Mouse (Mus musculus): Measurements from ENCODE around the gene Bex6.

Bex6 gene

DNA sequence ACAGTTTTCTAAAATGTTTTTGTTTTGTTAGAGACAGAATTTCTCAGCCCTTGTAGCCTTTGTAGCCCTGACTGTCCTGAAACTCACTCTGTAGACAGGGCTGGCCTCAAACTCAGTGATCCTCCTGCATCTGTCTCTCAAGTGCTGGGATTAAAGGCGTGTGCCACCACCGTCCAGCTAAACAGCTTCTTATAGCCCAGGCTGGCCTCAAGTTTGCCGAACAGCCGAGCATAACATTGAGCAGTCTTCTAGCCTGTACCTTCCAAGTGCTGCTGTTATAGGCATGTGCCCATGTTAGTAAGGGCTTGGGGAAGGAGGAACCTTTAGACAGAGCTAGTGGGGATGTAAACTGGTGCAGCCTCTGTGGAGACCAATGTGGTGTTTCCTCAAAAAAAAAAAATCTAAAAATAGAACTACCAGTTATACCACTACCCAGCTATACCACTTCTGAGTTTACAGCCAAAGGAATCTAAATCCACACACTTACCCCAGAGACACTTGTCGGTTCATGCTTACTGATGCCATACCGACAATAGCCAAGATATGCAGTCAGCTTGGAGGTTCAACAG is at the start of gene Bex6:
Bex6 (plus strand) TSS at position 491 of the 569 bp plus-strand sequence.
- no peak for DNase-seq

DNA sequence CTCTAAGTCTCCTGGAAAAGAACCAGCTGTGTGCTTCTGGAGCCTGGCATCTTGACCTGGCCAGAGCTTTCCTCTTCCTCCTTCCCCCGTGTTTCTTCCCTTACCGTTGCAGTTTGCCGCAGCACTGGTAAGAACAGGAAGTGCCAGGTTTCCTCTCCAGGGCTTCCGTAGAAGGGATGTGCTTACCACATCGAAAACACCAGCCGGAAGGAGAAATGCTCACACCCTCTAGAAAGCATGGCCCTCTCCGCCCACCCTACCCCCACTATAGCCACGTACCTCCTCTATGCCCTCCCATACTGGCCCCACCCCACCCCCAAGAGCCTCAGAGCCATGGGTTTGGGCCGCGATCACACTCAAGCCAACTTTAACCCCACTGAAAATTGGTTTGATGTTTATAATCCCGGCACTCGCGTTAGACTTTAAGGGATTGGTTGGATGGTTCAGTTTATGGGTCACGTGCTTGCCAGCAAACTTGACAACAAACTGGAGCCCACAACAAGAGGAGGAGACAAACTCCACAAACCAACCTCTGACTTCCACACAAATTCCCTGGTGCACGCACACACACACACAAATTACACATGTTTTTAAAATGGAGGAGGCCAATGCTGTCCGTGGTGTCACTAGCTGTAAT is 49.3 kb upstream of the Bex6 start:
- no peak for DNase-seq

- no peak for DNase-seq
Measured at GRCm38 (mm10) chr16:32133148-32133547, 46.5 kb upstream of the Bex6 start.

- no peak for DNase-seq
Measured at GRCm38 (mm10) chr16:32135842-32136357, 43.7 kb upstream of the Bex6 start.

DNA sequence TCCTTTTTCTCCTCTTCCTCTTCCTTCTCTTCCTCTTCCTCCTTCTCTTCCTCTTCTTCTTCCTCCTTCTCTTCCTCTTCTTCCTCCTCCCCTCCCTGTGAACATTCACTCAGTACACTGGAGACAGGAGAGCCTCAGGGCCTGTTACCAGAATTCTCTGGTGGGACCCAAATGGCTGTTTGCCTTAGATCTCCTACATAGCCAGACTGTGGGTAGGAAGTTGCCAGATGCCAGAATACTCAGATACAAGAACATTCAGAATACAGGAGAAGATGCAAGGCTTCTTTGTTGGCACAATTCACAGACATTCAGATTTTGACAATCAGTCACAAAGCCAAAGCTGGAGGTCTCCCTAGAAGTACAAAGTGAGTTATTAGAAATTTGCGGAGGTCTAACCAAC is 40.7 kb upstream of the Bex6 start:
- peak; percentile 33 for DNase-seq

DNA sequence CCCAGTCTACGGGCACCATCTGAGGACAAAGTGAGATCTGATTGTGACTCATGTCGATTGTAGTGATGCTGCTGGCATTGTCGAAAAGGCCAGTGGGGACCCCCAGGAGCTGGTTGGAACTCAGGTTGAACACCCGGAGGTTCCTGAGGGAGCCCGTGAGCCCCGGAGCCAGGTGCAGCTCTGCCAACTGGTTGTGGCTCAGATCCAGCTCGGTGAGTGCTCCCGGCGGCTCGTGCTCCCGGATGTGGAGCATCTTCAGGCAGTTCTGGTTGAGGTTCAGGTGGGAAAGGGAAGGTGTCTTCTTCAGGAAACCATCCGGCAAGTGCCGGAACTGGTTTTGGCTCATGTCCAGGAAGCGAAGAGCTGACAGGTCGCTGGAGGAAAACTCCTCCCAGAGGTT is 35.9 kb upstream of the Bex6 start:
- DNase-seq = no peak

GRCm38 (mm10) chr16:32144592-32144991 is 35.0 kb upstream of the Bex6 start:
- no peak for DNase-seq

DNA sequence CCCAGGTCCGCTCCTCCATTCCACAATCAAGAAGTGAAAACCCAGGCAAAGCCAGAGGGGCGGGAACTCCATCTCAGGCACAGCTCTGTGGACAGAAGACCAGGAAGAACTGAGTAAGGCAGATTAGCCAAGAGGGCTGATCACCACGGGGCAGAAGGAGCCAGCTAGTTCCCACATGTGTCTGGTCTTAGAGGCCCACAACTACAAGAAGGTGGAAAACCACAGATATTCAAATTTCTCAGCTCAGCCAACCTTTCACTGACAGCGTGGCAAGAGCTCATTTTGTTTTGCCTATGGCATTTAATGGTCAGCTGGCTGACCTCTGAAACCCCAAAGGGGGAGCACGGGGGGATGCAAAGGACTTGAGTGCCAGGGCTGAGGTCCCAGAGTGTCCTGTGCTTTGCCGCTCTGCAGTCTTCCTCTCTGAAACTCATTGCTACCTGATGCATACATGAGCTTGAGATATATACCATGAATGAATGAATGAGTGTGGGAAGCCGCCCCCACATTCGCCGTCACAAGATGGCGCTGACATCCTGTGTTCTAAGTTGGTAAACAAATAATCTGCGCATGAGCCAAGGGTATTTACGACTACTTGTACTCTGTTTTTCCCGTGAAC is 31.9 kb upstream of the Bex6 start:
- no peak for DNase-seq

GRCm38 (mm10) chr16:32153976-32154375 is 25.6 kb upstream of the Bex6 start:
- no peak for DNase-seq

GRCm38 (mm10) chr16:32154437-32154836 is 25.2 kb upstream of the Bex6 start:
- DNase-seq = peak; percentile 86

- DNase-seq = peak; percentile 31
Measured at GRCm38 (mm10) chr16:32156719-32157118, 22.9 kb upstream of the Bex6 start.

- DNase-seq = no peak
Measured at GRCm38 (mm10) chr16:32157369-32157768, 22.3 kb upstream of the Bex6 start.

GRCm38 (mm10) chr16:32158966-32159365 is 20.7 kb upstream of the Bex6 start:
- no peak for DNase-seq

DNA sequence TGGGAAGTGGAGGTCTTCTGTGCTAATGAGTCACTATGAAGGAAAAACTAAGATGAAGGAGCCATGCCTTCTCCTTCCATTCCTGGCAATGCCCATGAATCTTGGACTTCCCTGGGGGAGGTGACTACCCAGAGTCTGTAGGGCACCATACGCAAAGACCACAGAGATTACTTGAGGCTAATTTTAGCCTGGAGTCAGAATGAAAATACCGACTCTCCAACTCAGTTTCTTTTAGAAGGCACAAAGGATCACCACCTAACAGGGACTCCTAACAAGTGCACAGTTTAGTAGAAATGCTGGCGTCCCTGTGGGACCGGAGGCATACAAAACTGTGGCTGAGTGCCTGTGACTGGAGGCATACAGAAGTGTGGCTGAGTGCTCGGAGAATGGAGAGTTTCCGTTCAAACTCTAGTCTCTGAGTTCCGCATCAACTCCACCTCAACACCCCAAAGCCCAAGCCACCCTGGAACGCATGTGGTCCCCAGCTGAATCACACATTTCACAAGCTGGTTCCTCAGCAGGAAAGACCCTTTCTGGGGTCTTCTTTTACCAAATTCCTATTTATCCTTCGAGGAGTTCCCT is 18.8 kb upstream of the Bex6 start:
- no peak for DNase-seq

GRCm38 (mm10) chr16:32163392-32163791 is 16.2 kb upstream of the Bex6 start:
- no peak for DNase-seq

- DNase-seq = no peak
Measured at GRCm38 (mm10) chr16:32163891-32164290, 15.7 kb upstream of the Bex6 start.

GRCm38 (mm10) chr16:32164396-32165027 is 15.1 kb upstream of the Bex6 start:
- DNase-seq = no peak

GRCm38 (mm10) chr16:32165281-32165821 is 14.3 kb upstream of the Bex6 start, which contains the start of gene Nrros:
Gene Nrros, minus strand, starts transcription at chr16:32165594.
- peak; percentile 78 for DNase-seq

- DNase-seq = peak; percentile 39
Measured at GRCm38 (mm10) chr16:32167819-32168545, 11.6 kb upstream of the Bex6 start.

- DNase-seq = no peak
Measured at GRCm38 (mm10) chr16:32171031-32171731, 8.4 kb upstream of the Bex6 start.

DNA sequence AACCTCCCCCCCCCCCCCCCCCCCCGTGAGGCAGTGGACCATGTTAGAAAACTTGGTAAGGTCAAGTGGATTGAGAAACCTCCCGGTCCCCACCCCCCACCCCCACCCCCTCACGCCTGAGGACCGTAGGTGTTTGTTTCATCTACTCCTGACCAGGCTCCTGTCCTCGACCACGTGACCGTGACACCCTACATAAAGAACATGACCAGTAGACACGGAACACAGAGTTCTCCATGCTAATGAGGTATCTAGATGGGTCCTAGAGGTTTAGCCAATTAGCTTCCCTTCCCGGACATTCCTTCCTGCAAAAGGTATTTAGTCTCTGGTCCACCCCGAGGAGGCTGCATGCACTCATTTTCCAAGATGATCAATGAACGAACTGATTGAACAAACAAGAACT is 6.2 kb upstream of the Bex6 start:
- no peak for DNase-seq

All from right cerebral cortex, adult 18-20 months (tissue).